Mouse (Mus musculus): ENCODE results near the gene Fbxo40.

Fbxo40 gene

DNA sequence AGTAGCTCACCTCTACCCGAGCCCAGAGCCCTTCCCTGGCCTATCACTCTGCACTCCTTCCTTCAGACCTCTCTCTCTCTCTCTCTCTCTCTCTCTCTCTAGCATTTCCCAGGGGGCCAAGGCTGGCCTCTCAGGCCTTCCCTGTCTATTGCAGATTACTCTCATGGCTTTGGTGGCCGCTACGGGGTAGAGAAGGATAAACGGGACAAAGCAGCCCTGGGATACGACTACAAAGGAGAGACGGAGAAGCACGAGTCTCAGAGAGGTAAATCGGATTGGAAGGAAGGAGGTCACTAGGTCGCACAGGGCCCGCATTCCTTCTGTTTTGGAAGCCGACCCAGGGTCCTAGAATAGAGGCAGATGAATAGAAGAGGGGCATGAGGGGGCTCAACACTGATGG lies 35.2 kb downstream of the Fbxo40 start:
- ChIA-PET POLR2A (interaction anchor here in 1 of 4 experiments (1.4 kb wide), 1 partner anchor 14 kb away, joined by 3 read pairs; no protein-coding TSS in a partner anchor), CTCF (no interaction called here)

DNA sequence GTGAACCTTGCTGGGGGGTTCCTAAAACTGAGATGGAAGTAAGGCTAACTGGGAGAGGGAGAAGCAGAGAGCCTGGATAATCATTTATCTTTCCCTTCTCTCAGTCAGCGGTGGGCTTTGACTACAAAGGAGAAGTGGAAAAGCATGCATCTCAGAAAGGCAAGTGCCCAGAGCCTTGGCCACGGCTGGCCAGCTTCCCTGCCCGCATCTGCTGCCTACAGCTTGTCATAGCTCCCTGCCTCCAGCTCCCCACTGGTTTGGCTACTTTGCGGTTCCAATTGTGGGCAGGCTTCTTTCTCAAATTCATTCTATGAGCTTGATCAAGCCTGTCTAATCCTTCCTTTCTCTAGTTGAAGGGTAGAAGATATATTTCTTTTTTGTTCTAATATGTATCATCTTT lies 39.2 kb downstream of the Fbxo40 start:
- POLR2A ChIA-PET, result no interaction called here
- CTCF ChIA-PET, result no interaction called here

DNA sequence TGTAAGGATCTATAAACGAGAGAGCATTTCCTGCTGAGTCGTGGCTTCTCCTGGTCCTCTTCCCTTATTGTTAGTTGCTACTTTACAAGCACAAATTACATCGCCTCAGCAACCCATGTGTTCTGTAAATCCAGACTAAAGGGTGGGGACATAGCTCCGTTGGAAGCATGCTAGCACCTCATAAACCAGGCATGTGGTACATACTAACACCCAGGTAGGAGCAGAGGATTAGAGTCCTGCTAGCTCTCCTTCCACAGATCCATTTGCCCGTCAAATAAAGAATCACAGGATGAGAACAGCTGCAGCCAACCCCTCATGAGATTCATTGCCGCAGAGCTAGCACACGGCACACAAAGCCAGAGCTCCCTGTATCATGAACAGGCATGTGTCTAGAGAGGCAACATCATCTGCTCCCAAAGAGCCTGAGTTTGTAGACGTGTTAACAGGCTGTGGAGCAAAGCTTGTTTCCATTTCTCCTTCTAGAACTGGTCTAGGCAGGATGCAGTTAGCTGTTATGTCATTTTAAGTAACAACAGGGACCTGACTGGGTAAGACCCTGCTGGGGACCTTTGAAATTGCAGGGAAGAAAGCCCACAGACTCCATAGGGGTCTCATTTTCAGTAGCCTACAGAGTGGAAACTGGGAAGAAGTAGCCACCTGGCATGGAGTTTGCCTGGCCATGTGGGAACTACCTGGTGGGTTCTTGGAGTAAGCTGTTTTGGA lies 40.5 kb downstream of the Fbxo40 start:
- ChIA-PET CTCF (interaction anchor here in 2 of 4 experiments (0.9 to 1.2 kb wide), 3 partner anchors 11 to 21 kb away, joined by 3 to 5 read pairs (median 4); no protein-coding TSS in a partner anchor), POLR2A (interaction anchor here in 1 of 4 experiments (0.6 kb wide), 1 partner anchor 966 kb away, joined by 4 read pairs; no protein-coding TSS in a partner anchor)

DNA sequence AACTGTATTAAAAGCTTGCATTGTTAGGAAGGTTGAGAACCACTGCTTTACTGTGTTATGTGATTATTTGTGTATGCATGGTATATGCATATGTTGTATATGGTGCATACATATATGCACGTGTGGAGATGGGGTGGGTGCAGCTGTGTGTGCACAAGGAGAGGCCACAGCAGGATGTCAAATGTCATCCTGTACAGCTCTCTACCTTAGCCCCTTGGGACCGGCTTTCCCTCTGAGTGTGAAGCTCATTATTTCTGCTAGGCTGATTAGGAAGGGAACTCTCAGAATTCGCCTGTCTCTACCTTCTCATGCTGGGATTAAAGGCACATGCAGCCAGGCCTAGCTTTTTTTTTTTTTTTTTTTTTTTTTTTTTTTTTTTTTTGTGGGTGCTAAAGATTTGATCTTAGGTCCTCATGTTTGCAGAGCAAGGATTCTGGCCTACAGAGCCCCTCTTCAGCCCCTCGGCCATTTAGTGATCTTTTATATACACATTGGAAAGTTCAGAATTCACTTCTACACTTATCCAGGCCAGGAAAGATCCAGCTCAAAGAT lies 42.5 kb downstream of the Fbxo40 start:
- POLR2A ChIA-PET, result interaction anchor here in 1 of 4 experiments (0.6 kb wide), 1 partner anchor 439 kb away, joined by 3 read pairs; no protein-coding TSS in a partner anchor
- CTCF ChIA-PET, result interaction anchor here in 3 of 4 experiments (0.6 kb wide), 4 partner anchors 11 to 687 kb away, joined by 3 to 4 read pairs (median 4); no protein-coding TSS in a partner anchor

DNA sequence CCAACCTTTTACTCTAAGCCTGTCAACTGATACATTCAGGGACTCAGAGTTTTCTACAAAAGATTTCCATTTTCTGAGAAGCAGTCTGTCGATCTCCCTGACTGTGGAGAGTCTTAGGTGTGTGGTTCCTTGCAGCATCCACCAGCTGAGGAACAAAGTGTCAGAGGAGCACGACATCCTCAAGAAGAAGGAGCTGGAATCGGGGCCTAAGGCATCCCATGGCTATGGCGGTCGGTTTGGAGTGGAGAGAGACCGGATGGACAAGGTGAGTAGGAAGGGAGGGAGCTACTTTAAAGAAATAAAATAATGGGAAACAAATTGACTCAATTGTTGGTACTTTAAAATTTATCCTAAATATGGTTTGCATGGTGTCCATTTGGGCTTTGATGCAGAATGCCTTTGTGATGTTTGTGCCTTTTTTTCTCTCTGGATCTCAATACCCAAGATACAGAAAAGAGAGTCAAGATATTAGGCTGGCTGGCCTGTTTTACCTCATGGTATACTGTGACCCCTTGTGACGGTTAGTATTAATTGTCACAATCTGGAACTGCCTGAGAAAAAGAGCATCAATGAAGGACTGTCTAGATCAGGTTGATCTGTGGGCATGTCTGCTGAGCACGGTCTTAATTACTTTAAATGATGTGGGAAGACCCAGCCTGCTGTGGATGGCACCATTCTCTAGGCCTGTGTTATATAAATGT lies 43.7 kb downstream of the Fbxo40 start:
- CTCF ChIA-PET, result interaction anchor here in 1 of 4 experiments (0.6 kb wide), 1 partner anchor 737 kb away, joined by 3 read pairs; no protein-coding TSS in a partner anchor
- POLR2A ChIA-PET, result no interaction called here

DNA sequence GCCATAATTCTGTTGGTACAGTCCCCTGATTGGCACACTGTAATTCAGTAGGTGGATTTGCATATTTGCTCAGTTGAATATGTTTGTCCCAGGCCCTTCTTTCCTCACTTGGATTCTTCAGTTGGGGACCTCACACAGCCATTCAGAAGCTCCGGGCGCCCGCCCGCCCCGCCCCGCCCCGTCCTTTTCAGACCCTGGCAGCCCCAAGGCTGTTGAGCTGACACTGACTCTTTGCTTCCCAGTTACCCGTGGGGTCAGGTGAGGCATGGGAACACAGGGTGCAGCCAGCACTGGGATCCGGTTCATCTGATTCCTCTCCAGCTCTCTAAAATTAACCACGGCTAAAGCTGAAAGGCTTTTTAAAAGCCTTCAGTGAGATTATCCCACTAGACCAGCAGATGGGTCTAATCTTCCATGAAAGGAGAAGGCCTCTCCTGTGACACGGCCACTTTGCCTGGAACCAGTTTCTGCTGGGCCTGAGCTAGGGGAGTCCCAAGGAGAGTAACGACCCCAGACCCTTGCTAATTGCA lies 45.3 kb downstream of the Fbxo40 start:
- POLR2A ChIA-PET, result interaction anchor here (0.5 to 1.0 kb wide), 7 partner anchors 17 to 587 kb away, joined by 3 to 5 read pairs (median 3); partner anchors contain the start of genes Eaf2 (in 1 of the 4) and Golgb1 (in 1 of the 4)
- CTCF ChIA-PET, result interaction anchor here in 1 of 4 experiments (0.5 to 1.2 kb wide), 2 partner anchors 9 to 99 kb away, joined by 3 to 4 read pairs; no protein-coding TSS in a partner anchor

DNA sequence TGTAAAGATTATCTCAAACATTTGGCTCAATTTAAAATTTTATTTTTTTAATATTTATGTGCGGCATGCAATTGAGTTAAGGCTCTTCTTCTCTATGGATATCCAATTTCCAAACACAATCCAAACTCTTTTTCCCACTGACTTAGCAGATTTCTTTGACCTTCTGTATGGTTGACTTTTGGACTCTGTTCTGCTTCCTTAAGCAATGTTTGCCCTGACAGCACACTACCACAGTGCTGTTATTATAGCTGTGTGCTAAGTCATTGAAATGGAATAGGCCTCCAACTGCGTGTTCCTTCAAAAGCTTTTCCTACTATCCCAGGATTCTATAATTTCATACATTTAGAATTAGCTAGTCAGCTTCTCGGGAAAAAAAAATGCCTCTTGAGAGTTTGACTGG lies 46.7 kb downstream of the Fbxo40 start:
- CTCF ChIA-PET, result no interaction called here
- POLR2A ChIA-PET, result interaction anchor here in 1 of 4 experiments (0.6 kb wide), 1 partner anchor 1040 kb away, joined by 3 read pairs; no protein-coding TSS in a partner anchor

DNA sequence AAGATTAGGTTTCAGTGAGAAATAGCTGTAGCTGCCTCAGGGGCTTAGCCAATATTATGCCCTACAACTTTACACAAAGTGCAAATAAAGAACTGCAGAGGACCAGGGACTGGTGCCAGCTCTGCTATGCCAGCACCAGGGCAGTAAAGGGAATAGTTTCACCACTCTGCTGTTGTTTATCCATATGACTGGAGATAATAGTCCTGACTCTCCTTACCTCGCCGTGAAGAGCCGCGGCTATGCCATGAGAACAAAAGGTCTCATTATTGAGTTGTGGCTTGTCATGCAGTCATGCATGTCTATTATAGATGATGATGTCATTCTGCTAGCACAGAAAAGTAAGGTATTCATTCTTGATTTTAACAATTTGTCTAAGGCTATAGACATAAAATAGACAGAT lies 48.4 kb downstream of the Fbxo40 start:
- ChIA-PET CTCF (no interaction called here), POLR2A (interaction anchor here in 1 of 4 experiments (0.5 to 2.1 kb wide), 2 partner anchors 16 to 38 kb away, joined by 3 to 7 read pairs; no protein-coding TSS in a partner anchor)

DNA sequence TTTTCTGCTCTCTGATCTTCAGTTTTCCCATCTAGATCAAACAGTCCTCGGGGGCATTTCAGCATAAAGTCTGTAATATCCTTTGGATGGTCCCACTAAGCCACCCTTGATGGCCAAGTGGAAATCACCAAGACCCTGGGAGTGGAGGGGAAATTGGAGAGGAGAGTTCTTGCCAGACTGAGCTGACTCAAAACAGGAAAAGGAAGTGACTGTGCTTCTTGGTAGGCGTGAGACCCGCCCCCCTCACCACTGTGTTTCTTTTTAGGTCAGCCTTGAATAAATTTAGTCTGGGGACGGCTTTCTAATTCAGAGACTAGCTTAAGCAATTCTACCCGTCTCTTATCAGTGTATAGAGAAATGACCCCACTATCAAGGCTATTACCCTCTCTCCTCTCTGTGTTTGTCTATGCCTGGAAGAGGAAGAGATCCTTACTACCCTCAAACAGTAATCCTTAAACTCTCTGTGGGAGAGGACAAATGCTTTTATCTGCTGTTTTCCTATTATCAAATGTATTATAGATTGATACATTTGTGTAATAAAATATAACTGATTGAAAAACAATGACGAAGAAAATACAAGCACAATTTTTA lies 49.0 kb downstream of the Fbxo40 start:
- CTCF ChIA-PET, result no interaction called here
- POLR2A ChIA-PET, result interaction anchor here in 1 of 4 experiments (1.2 to 2.1 kb wide), 2 partner anchors 10 to 15 kb away, joined by 4 to 7 read pairs; no protein-coding TSS in a partner anchor

DNA sequence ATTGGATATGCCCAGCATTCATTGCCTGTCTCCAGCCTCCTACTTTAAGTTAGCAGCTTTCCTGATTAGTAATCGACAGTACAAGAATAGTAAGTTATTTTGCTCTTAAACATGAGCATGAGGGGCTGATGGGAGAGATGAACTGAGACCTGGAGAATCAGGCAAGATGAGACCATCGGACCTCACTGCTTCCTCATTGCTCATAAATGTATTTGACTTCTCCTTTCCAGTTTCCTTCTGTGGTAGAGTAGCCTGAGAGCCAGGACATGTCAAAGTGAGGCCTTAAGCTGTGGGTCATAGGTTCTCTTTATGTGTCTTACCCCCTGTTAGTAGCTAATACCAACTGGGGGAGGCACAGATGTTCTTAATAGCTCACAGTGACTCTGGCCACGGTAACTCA lies 54.5 kb downstream of the Fbxo40 start:
- ChIA-PET CTCF (no interaction called here), POLR2A (no interaction called here)

DNA sequence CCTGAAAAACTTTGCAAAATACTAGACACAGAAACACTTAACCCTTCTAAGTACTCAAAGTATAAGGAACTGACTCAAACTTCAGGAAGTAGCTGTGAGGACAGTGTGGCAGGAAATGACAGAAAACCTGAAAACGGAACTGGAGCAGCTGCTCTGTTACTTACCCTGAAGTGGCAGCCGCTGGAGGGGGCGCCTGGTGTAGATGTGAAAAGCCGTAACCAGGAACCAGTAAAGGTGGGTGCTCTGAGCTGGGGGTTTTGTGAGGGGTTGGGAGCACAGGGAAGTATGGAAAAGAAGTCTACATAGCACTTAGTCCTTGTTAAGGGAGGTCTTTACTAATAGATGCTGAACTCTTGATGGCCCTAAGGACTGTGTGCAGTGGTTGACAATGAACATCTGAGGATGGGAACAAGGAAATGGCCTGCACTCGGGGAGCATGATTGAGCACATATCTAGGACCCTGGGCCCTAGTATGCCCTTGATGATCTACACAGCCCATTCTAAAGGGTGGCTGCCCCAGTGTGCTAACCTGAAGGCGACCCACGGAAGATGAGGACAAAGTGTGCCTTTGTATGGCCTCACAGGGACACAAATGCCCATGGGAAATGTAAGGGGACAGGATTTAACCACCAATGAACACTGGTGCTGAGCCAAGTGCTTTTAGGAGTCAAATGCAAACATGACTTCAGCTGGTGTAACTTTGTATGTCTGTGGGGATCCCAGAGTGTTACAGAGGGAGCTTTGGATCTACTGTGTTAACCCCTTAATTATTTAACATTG lies 55.2 kb downstream of the Fbxo40 start, which contains the start of gene Hcls1:
Hcls1 (plus strand) TSS at position 143 of the 780 bp plus-strand sequence.
- ChIA-PET POLR2A (interaction anchor here in 1 of 4 experiments (1.9 kb wide), 1 partner anchor 10 kb away, joined by 4 read pairs; no protein-coding TSS in a partner anchor), CTCF (no interaction called here)

DNA sequence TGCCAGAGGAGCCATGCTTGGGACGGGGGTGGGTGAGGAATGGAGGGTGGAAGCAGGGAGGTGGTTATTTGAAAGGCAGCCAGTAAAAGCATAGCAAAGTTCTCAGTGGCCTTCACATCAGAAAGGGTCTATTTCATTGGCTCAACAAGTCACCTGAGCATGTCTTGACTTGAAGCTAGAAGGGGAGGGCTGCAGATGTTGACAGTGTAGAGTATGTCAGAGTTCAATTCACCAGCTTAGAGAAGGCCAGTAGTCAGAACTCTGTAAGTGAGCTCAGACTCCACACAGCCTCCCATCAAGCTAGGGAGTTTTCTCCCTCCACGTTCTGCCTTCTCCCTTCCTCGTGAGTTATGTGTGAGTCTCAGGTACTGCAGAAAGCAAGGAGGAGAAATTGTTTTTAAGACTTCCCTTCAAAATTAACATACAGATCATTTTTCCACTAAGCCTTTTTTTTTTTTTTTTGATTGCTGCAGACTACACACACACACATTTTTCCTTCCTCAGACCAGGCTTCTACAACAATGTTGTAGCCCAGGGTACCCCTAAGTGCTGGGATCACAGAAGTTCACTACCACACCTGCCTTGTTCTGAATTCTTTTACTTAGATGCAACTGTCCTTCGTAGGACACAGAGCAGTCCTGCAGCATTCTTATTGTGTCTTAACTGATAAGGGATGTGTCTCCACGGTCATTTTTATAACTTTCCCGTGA lies 56.0 kb downstream of the Fbxo40 start:
- ChIA-PET CTCF (no interaction called here), POLR2A (interaction anchor here in 2 of 4 experiments (0.7 to 1.9 kb wide), 3 partner anchors 9 to 49 kb away, joined by 3 to 4 read pairs (median 4); no protein-coding TSS in a partner anchor)

DNA sequence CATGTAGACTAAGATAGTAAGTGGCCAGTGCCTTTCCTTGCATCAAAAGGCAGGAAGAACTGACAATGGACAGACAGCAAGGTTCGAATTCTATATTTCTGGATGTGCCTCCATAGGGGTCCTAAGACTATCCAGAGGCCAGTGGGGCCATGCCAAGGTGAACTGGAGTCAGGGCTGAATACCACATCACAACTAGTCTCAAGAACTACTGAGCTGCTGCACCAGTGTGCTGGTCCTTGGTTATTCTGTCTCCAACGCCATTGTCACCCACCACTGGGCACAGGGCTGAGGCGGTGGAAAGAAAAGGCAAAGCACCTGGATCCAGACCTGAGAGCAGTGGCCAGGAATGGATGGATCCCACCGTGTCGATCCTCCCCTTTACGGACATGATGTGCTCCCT lies 57.7 kb downstream of the Fbxo40 start:
- ChIA-PET POLR2A (no interaction called here), CTCF (no interaction called here)

DNA sequence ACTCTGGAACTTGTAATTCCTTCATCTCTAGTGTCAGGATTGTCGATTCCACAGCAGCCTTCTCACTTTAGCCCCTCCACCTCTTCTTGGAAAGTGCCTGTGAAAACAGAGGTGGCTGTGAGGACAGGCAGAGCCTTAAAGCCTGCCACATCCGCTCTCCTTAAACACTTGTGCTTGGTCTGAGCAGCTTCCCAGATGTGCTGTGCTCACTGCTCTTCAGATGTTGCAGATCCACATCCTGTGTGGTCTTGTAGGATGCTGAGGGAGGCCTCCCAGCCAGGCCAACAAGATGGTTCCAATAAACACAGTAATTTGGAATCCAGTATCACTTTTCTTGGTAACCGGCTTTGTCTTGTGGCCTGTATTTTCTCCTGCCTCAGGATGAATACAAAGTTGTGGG lies 58.3 kb downstream of the Fbxo40 start:
- CTCF ChIA-PET, result interaction anchor here in 1 of 4 experiments (0.6 kb wide), 1 partner anchor 14 kb away, joined by 3 read pairs; no protein-coding TSS in a partner anchor
- POLR2A ChIA-PET, result interaction anchor here in 1 of 4 experiments (1.3 kb wide), 1 partner anchor 15 kb away, joined by 3 read pairs; no protein-coding TSS in a partner anchor

DNA sequence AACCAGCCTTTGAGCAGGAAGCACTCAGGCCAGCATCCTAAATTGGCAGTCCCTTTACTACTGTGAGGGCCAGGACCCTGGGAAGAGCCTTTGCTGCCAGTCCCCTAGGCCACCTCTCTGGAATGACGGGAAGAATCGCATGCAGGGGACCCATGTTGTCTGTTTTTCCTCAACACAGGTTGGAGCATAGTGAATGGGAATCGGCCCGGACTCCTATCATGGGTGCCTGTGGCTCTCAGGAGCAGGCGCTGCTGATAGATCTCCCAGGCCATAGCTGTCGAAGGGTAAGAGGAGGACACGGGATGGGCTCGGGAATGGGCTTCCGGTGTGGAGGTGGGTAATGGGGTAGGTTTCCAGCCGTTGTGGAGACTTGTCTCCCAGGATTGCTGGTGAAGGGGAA lies 58.9 kb downstream of the Fbxo40 start:
- ChIA-PET CTCF (interaction anchor here in 1 of 4 experiments (0.6 kb wide), 1 partner anchor 14 kb away, joined by 3 read pairs; no protein-coding TSS in a partner anchor), POLR2A (interaction anchor here in 1 of 4 experiments (1.2 to 1.4 kb wide), 3 partner anchors 9 to 19 kb away, joined by 3 to 4 read pairs (median 4); no protein-coding TSS in a partner anchor)

DNA sequence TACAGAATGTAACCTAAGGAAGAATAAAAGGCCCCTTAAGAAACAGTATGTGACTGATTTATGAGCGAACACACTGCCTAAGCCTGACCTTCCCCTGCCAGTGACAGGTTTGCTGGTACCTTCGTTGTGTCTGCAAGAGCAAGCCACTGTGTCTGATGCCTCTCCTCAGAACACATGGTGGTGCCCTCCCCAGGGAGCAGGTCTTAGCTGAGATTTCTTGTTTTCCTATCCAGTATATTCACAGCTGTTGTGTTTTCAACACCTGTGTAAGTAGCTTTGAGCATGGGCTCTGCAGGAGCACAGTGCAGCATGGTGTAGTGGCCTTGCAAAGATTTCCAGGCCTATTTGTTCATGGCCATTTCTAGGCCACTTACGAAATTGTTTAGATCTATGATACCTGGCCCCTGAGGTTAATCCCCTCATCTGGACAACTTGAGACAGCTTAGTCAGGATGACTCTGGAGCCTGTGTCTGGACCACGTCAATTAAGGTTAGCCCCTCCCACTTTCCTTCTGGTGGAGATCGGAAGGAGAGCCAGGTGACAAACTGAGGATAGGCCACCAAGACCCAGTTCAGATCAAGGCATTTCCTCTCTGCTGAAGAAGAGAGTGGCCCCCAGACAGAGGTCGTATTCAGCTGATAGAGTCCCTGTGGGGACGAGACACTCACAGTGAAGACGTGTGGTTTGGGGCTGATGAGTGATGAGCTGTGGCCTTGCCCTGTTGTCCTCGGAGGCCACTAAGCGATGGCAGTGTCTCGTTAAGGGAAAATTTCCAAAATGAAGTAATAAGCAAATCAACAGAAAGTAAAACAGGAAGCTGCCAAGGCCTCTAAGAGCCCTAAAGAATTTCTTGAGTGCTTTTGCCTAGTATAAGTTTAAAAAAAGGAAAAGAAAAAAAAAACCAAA lies 59.8 kb downstream of the Fbxo40 start:
- POLR2A ChIA-PET, result interaction anchor here in 1 of 4 experiments (1.2 to 1.4 kb wide), 3 partner anchors 10 to 18 kb away, joined by 3 to 4 read pairs (median 4); no protein-coding TSS in a partner anchor
- CTCF ChIA-PET, result interaction anchor here in 1 of 4 experiments (0.5 kb wide), 1 partner anchor 179 kb away, joined by 8 read pairs; no protein-coding TSS in a partner anchor
